Mouse (Mus musculus) midbrain, postnatal 0 days (tissue): Measurements from ENCODE around the gene Herpud2. TPM values are rescaled to one million over a fixed set of nuclear protein-coding genes. Genes with fewer than 3 reads are reported as not detected.
"Not testable (repeated sequence)": the region's sequence is repeated elsewhere in the genome, so short reads cannot be mapped to it uniquely, and the experiment has no call there.

Source experiments
- ATAC-seq: fragments of 200-750 bp; cut with Nextera tagmentation; 2 replicates; pipeline ENCODE4 v1.8.0; 2017; ENCODE audit warnings: moderate number of reproducible peaks, mild to moderate bottlenecking, moderate TSS enrichment, moderate library complexity; ENCODE audit not compliant: low FRiP score
- DNase-seq: peaks from one replicate; pipeline ENCODE4 v3.0.0-alpha.2; 2015; ENCODE audit warnings: low spot score
- H3K27ac ChIP-seq: fragments of 300-500 bp; sonication (generic); 2 replicates; pipeline ENCODE4 v1.5.1; 2014; ENCODE audit warnings: low read depth, mild to moderate bottlenecking, low read length, mixed read lengths
- H3K27me3 ChIP-seq: fragments of 300-500 bp; sonication (generic); 2 replicates; pipeline ENCODE4 v1.6.1; 2014; ENCODE audit warnings: low read length, control low read depth, mixed read lengths; ENCODE audit not compliant: insufficient read depth
- H3K36me3 ChIP-seq: fragments of 300-500 bp; sonication (generic); 2 replicates; pipeline ENCODE4 v1.6.1; 2014; ENCODE audit warnings: low read length, control low read depth, mixed read lengths; ENCODE audit not compliant: insufficient read depth
- H3K4me1 ChIP-seq: fragments of 300-500 bp; sonication (generic); 2 replicates; pipeline ENCODE4 v1.6.1; 2014; ENCODE audit warnings: mild to moderate bottlenecking, control low read depth, antibody characterized with exemption, low read length, mixed read lengths; ENCODE audit not compliant: insufficient read depth
- H3K4me2 ChIP-seq: fragments of 300-500 bp; sonication (generic); 2 replicates; pipeline ENCODE4 v1.6.1; 2014; ENCODE audit warnings: low read depth, mild to moderate bottlenecking, low read length, mixed read lengths; ENCODE audit not compliant: poor library complexity, severe bottlenecking
- H3K4me3 ChIP-seq: fragments of 300-500 bp; sonication (generic); 2 replicates; pipeline ENCODE4 v1.5.1; 2014; ENCODE audit warnings: low read depth, mild to moderate bottlenecking, low read length, moderate library complexity
- H3K9ac ChIP-seq: fragments of 300-500 bp; sonication (generic); replicated peaks from 2 replicates; pipeline ENCODE4 v1.6.1; 2014; ENCODE audit warnings: mild to moderate bottlenecking, low read length, moderate library complexity, mixed read lengths; ENCODE audit not compliant: poor library complexity, severe bottlenecking
- H3K9me3 ChIP-seq: fragments of 300-500 bp; sonication (generic); 2 replicates; pipeline ENCODE4 v1.6.1; 2016; ENCODE audit warnings: low read length, control low read depth
- CTCF ChIP-seq: IDR thresholded peaks from 2 replicates; pipeline ENCODE4 v1.5.1; 2016; ENCODE audit warnings: antibody characterized with exemption, mild to moderate bottlenecking
- WGBS: fragments of 180-500 bp; shearing (Covaris S2); extraction: QIAGEN DNeasy Blood & Tissue Kit; methylation state at CpG from one replicate; pipeline ENCODE4 v1.1.7; 2014; 5-methylcytosine and 5-hydroxymethylcytosine counted together
- polyA plus RNA-seq: library from polyadenylated mRNA; unstranded; fragments of >200 nt; fragmentation: Nextera tagmentation; extraction: Ambion mirVana; gene quantifications from 2 replicates; pipeline ENCODE4 v1.2.1, GENCODE M21; 2015
- total RNA-seq: library from RNA; depleted of rRNA; stranded (reverse); fragments of >200 nt; gene quantifications from 2 replicates; pipeline ENCODE4 v1.2.3, GENCODE M21; 2014

Gene Herpud2
- total and polyA plus RNA-seq, 2 experiments from 2014 or later = 15.8 to 25.9 TPM

DNA sequence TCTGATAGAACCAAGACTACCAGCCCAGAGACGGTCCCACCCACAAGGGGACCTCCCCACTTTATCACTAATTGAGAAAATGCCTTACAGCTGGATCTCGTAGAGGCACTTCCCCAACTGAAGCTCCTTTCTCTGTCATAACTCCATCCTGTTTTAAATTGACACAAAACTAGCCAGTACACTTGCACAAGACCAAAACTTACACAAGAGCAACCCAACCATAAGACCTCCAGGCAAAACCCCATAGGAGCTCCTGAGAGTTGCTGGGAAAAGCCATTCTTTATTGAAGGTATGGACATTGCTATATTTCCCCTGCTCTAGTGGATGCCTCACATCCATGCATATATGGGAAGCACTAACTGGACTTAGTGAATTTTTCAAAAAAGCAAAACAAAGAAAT lies 27.6 kb downstream of the Herpud2 start:
- Histone ChIP-seq H3K4me2 (no peak overlapping the region), H3K36me3 (no peaks in the 10 kb centered on the region), H3K4me3 (no peak overlapping the region), H3K4me1 (no peaks in the 10 kb centered on the region), H3K27ac (no peak overlapping the region), H3K9ac (no peak overlapping the region), H3K27me3 (no peaks in the 10 kb centered on the region), H3K9me3 (no peaks in the 10 kb centered on the region)
- no peak for DNase-seq
- 95% methylated on average over 2 of the region's 2 CpGs for WGBS
- no peak for TF ChIP-seq CTCF
- ATAC-seq = no peak

DNA sequence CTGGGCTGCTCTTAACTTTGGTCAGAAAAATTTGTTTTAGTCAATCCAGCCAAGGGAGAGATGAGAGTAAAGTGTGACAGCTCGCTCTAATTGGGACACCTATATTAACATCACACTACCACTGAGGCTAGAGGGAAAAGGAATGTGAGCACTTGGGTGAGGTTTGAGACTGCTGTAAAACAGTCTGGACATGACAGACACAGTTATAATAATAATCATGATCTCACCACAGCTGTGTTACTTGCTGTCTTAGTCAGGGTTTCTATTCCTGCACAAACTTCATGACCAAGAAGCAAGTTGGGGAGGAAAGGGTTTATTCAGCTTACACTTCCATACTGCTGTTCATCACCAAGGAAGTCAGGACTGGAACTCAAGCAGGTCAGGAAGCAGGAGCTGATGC lies 28.0 kb downstream of the Herpud2 start:
- not testable (repeated sequence) for H3K27me3 ChIP-seq, H3K27ac ChIP-seq, H3K36me3 ChIP-seq, H3K9me3 ChIP-seq, H3K4me3 ChIP-seq, H3K9ac ChIP-seq, DNase-seq, ATAC-seq, H3K4me1 ChIP-seq, H3K4me2 ChIP-seq
- WGBS = 100% methylated on average over 1 of the region's 1 CpGs

DNA sequence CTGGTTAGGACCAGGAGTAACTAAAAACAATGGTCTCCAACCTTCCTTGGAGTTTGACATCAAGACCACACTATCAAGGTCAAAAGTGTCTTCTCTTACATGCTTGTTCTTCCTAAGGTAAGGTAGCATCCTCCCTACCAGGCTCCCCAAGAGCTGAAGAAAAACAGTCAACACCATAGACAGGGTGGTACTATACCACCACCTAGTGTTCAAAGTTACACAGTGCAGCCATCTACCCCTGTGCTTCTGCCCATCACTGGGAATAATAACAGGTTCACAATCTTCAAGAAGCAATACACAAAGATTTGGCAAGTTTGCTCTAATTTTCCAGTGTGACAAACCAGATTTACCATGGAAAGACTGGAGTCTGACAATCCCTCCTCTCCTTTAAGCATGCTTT lies 47.0 kb downstream of the Herpud2 start:
- TF ChIP-seq CTCF = peak; percentile 79
- no peaks in the 10 kb centered on the region for H3K9me3 ChIP-seq
- peaks cover 28% of the 10 kb centered on the region for H3K36me3 ChIP-seq
- peak; percentile 33 for DNase-seq
- no peaks in the 10 kb centered on the region for H3K4me1 ChIP-seq
- H3K27me3 ChIP-seq = no peaks in the 10 kb centered on the region
- no peak overlapping the region for H3K4me3 ChIP-seq
- ATAC-seq = 0 out of 2 replicates have a peak, but pooled peaks have one; percentile 20
- no peak overlapping the region for H3K9ac ChIP-seq
- no peak overlapping the region for H3K27ac ChIP-seq
- no peak overlapping the region for H3K4me2 ChIP-seq

DNA sequence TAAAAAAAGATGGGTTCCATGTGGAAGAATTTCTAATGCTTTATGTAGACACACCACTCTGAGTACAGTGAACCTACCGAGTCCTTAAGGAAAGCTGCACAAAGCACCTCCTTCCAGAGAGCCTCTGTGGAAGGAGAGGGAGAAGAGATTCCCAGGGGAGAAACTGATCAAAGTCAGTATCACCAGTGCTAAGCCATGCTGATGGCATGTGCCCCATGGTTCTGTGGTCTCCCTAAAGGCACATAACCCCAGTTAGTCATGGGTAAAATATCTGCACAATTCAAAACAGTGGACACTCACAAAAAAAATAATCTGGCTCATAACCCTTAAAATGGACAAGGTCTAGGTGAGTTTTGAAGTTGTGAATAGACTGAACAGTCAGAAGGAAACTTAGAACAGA lies 48.7 kb downstream of the Herpud2 start:
- no peak for ATAC-seq

DNA sequence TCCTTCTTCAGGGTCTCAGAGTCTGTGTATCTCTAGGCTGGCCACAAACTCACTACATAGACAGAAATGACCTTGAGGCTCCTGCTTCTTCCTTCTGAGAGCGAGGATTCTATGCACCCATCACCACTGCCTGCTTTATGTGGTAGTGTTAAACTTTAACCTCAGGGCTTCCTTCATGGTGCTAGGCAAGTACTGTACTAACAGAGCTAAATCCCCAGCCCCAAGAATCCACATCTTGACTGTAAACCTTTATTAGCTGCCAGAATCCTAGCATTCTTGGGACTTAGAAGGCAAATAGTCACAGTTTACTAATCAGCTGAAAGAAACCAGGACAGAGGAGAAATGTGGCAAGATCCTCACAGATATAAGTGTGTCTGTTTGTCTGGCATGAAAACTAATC lies 60.8 kb downstream of the Herpud2 start:
- ATAC-seq = no peak
- Histone ChIP-seq H3K4me2 (no peak overlapping the region), H3K9me3 (no peaks in the 10 kb centered on the region), H3K4me3 (no peak overlapping the region), H3K27ac (no peak overlapping the region), H3K27me3 (no peaks in the 10 kb centered on the region), H3K36me3 (no peaks in the 10 kb centered on the region), H3K9ac (no peak overlapping the region), H3K4me1 (no peaks in the 10 kb centered on the region)
- DNase-seq = no peak
- TF ChIP-seq CTCF = no peak
- 82% methylated on average over 1 of the region's 1 CpGs for WGBS

More for the DNA sequence above, 48.7 kb downstream of the Herpud2 start:
- H3K4me3 ChIP-seq = no peak overlapping the region
- no peak overlapping the region for H3K4me2 ChIP-seq
- no peak overlapping the region for H3K9ac ChIP-seq
- peaks cover 19% of the 10 kb centered on the region for H3K36me3 ChIP-seq
- H3K27me3 ChIP-seq = no peaks in the 10 kb centered on the region
- WGBS = 88% methylated on average over 1 of the region's 1 CpGs
- no peak overlapping the region for H3K27ac ChIP-seq
- DNase-seq = no peak
- no peaks in the 10 kb centered on the region for H3K9me3 ChIP-seq
- TF ChIP-seq CTCF = no peak
- H3K4me1 ChIP-seq = no peaks in the 10 kb centered on the region

DNA sequence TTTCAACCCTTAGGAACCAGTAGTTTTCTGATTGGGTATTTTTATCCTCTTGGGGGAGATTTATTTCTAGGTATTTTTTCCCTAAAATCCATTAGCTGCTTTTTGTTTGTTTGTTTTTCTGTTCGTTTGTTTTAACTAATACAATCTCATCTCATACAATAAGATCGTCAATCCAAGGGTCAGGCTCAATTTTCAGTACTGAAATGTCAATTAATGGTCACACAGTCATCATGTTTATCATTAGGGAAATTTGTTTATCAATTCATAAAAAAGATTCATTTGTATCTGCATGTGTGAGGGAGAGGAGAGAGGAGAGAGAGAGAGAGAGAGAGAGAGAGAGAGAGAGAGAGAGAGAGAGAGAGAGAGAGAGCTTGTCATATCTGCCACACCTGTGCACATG lies 62.5 kb downstream of the Herpud2 start, which contains the start of gene Gm10181:
Gene Gm10181 (plus strand): TSS at position 301 of the 400 bp plus-strand sequence.
- H3K9ac ChIP-seq = no peak within 1 kb of the TSS
- TF ChIP-seq CTCF = no peak
- no peaks in the 10 kb centered on the region for H3K4me1 ChIP-seq
- no peak within 1 kb of the TSS for H3K4me2 ChIP-seq
- no peaks in the 10 kb centered on the region for H3K9me3 ChIP-seq
- ATAC-seq (no peak), DNase-seq (no peak)
- no peak within 1 kb of the TSS for H3K27ac ChIP-seq
- H3K4me3 ChIP-seq = no peak within 1 kb of the TSS
- WGBS = 80% methylated on average over 2 of the region's 2 CpGs
- H3K36me3 ChIP-seq = no peaks in the 10 kb centered on the region
- no peaks in the 10 kb centered on the region for H3K27me3 ChIP-seq
